Mouse (Mus musculus) lung, embryonic 14.5 days (tissue): Measurements from ENCODE around the gene Dnah6. TPM values are rescaled to one million over a fixed set of nuclear protein-coding genes. Genes with fewer than 3 reads are reported as not detected.

Source experiments
- ATAC-seq: fragments of 200-750 bp; cut with Nextera tagmentation; 2 replicates; pipeline ENCODE4 v1.8.0; 2017; ENCODE audit warnings: mild to moderate bottlenecking, moderate TSS enrichment, moderate library complexity; ENCODE audit not compliant: insufficient read depth
- DNase-seq: peaks from one replicate; pipeline ENCODE4 v3.0.0-alpha.2; 2015
- H3K27ac ChIP-seq: fragments of 300-500 bp; sonication (generic); 2 replicates; pipeline ENCODE4 v1.5.1; 2014; ENCODE audit warnings: low read depth, mild to moderate bottlenecking, moderate library complexity
- H3K27me3 ChIP-seq: fragments of 300-500 bp; sonication (generic); 2 replicates; pipeline ENCODE4 v1.6.1; 2014; ENCODE audit warnings: low read length, control low read depth; ENCODE audit not compliant: insufficient read depth
- H3K36me3 ChIP-seq: fragments of 300-500 bp; sonication (generic); 2 replicates; pipeline ENCODE4 v1.6.1; 2014; ENCODE audit warnings: control low read depth; ENCODE audit not compliant: insufficient read depth
- H3K4me1 ChIP-seq: fragments of 300-500 bp; sonication (generic); 2 replicates; pipeline ENCODE4 v1.6.1; 2014; ENCODE audit warnings: antibody characterized with exemption, control low read depth; ENCODE audit not compliant: insufficient read depth
- H3K4me2 ChIP-seq: fragments of 300-500 bp; sonication (generic); 2 replicates; pipeline ENCODE4 v1.6.1; 2014; ENCODE audit warnings: mild to moderate bottlenecking
- H3K4me3 ChIP-seq: fragments of 300-500 bp; sonication (generic); 2 replicates; pipeline ENCODE4 v1.5.1; 2014; ENCODE audit warnings: low read depth, low read length
- H3K9ac ChIP-seq: fragments of 300-500 bp; sonication (generic); 2 replicates; pipeline ENCODE4 v1.6.1; 2014
- H3K9me3 ChIP-seq: fragments of 300-500 bp; sonication (generic); 2 replicates; pipeline ENCODE4 v1.6.1; 2016; ENCODE audit warnings: low read depth, low read length, control low read depth
- CTCF ChIP-seq: IDR thresholded peaks from 2 replicates; pipeline ENCODE4 v1.5.1; 2016; ENCODE audit warnings: antibody characterized with exemption, low read depth
- WGBS: fragments of 180-500 bp; shearing (Covaris S2); extraction: QIAGEN DNeasy Blood & Tissue Kit; methylation state at CpG from one replicate; pipeline ENCODE4 v1.1.7; 2014; 5-methylcytosine and 5-hydroxymethylcytosine counted together
- polyA plus RNA-seq: library from polyadenylated mRNA; unstranded; fragments of >200 nt; fragmentation: Nextera tagmentation; extraction: Ambion mirVana; gene quantifications from 2 replicates; pipeline ENCODE4 v1.2.1, GENCODE M21; 2014

Gene Dnah6
- polyA plus RNA-seq, 1 experiment from 2014 or later, result 0.14 TPM

DNA sequence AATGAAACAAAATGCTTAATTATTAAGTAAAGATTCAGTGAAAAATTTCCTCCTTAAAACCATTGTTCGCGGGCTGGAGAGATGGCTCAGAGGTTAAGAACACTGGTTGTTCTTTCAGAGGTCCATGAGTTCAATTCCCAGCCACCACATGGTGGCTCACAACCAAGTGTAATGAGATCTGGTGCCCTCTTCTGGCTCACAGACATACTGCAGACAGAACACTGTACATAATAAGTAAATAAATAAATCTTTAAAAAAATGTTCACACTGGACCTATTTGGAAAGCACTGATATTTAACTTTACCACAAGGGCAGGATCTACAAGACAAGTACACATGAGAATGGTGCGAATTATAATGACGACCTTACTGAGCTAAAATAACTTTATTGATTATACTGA is 26.0 kb upstream of the Dnah6 start:
- Histone ChIP-seq H3K36me3 (no peaks in the 10 kb centered on the region), H3K4me1 (peaks cover 4% of the 10 kb centered on the region), H3K27ac (no peak overlapping the region), H3K4me3 (peak overlapping the region; percentile 83), H3K9ac (peak overlapping the region; percentile 89; the same call in 1 of the 2 replicates), H3K9me3 (no peaks in the 10 kb centered on the region), H3K27me3 (no peaks in the 10 kb centered on the region), H3K4me2 (peak overlapping the region; percentile 63)
- 44% methylated on average over 4 of the region's 4 CpGs for WGBS
- peak; percentile 64 for TF ChIP-seq CTCF
- DNase-seq (peak; percentile 70), ATAC-seq (no peak)

DNA sequence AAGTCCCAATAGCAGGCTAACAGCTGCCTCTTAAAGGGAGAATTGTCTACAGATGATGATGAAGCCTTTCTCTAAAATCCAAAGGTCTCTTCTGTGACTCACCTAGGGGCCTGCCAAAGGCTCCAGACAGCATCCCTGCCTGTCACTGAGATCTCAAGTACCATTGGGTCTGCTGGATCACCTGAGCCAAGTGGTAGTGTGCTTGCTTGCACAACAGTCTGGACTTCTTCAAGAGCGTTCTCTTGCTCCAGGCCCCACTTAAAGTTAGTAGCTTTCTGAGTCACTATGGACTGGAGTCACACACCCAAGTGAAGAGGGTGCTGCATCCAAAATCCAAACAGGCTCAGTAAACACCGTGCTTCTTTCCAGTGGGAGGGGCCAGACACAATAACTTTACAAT is 25.4 kb upstream of the Dnah6 start:
- Histone ChIP-seq H3K9ac (no peak overlapping the region), H3K4me2 (no peak overlapping the region), H3K9me3 (no peaks in the 10 kb centered on the region), H3K36me3 (no peaks in the 10 kb centered on the region), H3K27ac (no peak overlapping the region), H3K4me3 (no peak overlapping the region), H3K27me3 (no peaks in the 10 kb centered on the region), H3K4me1 (peaks cover 4% of the 10 kb centered on the region)
- TF ChIP-seq CTCF, result no peak
- ATAC-seq (no peak), DNase-seq (no peak)
- WGBS, result 77% methylated on average over 2 of the region's 2 CpGs

DNA sequence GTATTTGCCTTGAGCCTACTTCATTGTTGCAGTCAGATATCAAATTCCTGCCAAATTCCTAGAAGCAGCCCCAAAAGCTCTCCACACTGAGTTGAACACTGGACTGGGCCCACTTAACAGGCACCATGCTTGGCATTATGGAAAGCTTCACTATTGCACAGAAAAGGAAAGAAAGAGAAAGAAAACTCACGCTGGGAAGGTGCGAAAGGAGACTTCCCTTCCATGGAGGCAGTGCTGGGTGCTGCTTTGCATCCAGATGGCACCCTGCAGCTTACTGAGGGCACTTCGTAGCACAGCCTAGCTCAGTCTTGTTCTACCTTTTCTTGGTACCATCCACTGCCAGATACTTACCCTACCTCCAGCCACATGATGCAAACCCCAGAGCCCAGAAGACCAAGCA is 14.2 kb upstream of the Dnah6 start:
- Histone ChIP-seq H3K27ac (no peak overlapping the region), H3K4me3 (no peak overlapping the region), H3K4me1 (no peaks in the 10 kb centered on the region), H3K27me3 (no peaks in the 10 kb centered on the region), H3K9ac (no peak overlapping the region), H3K9me3 (no peaks in the 10 kb centered on the region), H3K4me2 (no peak overlapping the region), H3K36me3 (no peaks in the 10 kb centered on the region)
- DNase-seq (no peak), ATAC-seq (no peak)
- WGBS, result 71% methylated on average over 3 of the region's 3 CpGs
- TF ChIP-seq CTCF, result no peak

DNA sequence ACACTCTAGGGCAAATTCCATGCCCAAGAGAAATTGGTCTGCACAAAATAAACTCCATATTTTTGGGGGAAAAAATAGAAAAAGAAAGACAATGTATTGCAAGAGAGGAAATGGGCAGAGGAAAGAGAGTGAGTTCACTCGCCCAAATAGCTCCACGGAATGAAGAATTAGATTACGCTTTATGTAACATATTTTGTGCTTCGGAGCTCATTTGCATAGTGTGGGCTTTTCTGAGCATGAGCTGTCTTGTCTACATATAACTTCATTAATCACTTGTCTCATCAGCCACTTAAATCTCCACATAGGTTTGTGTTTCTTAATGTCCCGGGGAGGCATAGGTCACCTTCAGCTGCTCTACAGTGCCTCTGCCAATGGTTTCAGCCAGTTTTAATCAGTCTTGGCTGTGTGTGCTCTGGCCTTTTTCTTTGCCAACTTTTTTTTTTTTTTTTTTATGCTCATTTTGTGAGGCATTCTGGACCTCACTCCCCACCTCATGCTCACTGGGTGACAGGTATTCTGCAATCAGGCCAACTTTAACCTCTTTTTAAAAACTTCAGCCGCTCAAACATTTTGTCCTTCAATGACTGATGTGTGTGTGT is 12.9 kb upstream of the Dnah6 start:
- Histone ChIP-seq H3K36me3 (no peaks in the 10 kb centered on the region), H3K27me3 (no peaks in the 10 kb centered on the region), H3K4me3 (no peak overlapping the region), H3K4me1 (no peaks in the 10 kb centered on the region), H3K4me2 (no peak overlapping the region), H3K9me3 (no peaks in the 10 kb centered on the region), H3K27ac (no peak overlapping the region), H3K9ac (no peak overlapping the region)
- no peak for TF ChIP-seq CTCF
- ATAC-seq, result no peak
- WGBS, result 75% methylated on average over 6 of the region's 6 CpGs
- peak; percentile 13 for DNase-seq

DNA sequence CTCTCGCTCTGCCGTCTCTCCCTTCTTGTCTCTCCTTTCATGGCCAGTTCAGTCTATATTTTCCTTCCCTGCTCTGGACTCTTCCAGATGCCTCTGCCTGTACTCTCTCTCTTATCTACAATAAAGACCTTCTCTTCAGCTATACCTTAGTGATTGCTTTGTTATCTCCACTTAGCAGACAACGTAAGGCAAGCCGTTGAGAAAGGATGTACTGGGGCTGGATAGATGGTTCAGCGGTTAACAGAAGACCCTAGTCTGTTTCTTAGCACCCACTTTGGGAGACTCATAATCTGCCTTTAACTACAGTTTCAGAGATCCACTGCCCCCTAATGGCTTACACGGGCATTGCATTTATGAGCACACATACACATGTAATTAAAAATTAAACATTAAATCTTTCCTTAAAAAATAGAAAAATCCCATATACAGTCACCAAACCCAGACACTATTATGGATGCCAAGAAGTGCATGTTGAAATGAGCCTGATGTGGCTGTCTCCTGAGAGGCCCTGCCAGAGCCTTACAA is 11.8 kb upstream of the Dnah6 start:
- H3K4me1 ChIP-seq, result no peaks in the 10 kb centered on the region
- H3K4me2 ChIP-seq, result no peak overlapping the region
- H3K27me3 ChIP-seq, result no peaks in the 10 kb centered on the region
- no peak overlapping the region for H3K27ac ChIP-seq
- no peak overlapping the region for H3K9ac ChIP-seq
- ATAC-seq (no peak), DNase-seq (peak; percentile 21)
- no peaks in the 10 kb centered on the region for H3K9me3 ChIP-seq
- no peaks in the 10 kb centered on the region for H3K36me3 ChIP-seq
- WGBS, result 87% methylated on average over 6 of the region's 6 CpGs
- no peak overlapping the region for H3K4me3 ChIP-seq
- peak; percentile 34 for TF ChIP-seq CTCF

DNA sequence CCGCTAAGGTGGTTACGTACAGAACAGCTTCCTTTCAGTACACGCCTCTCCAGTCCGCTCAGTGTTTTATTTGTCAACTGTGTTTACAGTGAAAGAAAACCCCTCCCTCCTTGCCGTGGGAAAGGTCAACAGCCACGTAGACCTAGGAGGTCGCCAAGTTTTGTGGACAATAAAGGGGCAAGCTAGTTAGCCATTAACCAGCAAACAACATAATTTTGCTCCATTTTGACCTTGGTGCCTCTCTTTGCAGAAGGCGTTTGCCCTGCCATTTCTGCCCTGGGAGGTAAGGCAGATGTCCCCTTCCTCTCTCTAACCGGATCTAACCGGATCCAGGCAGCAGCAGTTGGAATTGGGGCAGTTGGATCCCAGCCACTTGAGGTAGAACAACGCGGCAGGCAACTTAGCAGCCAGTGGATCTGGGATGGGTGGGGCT is 10.7 kb upstream of the Dnah6 start:
- H3K36me3 ChIP-seq, result no peaks in the 10 kb centered on the region
- ATAC-seq (no peak), DNase-seq (no peak)
- H3K27me3 ChIP-seq, result no peaks in the 10 kb centered on the region
- TF ChIP-seq CTCF, result no peak
- H3K9ac ChIP-seq, result no peak overlapping the region
- no peaks in the 10 kb centered on the region for H3K9me3 ChIP-seq
- no peak overlapping the region for H3K4me2 ChIP-seq
- H3K4me3 ChIP-seq, result no peak overlapping the region
- WGBS, result 66% methylated on average over 12 of the region's 12 CpGs
- no peak overlapping the region for H3K27ac ChIP-seq
- H3K4me1 ChIP-seq, result no peaks in the 10 kb centered on the region

DNA sequence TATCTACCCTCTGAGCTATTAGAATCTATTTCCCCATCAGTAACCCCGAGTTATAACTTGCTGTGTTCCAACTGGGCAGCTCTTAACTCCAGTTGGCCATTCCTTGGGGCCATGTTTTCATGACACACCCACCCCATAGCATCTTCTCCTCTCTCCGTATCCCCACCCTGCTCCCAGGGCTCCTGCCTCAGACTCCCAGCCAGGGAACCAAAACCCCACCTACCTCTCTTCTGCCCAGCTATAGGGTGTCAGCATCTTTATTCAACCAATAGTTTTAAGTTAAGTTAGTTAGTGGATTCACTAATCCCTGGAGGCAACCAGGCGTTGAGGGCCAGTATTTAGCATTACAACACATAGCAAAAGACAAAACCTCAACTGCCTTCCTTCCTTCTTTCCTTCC is 7.4 kb upstream of the Dnah6 start:
- no peak overlapping the region for H3K4me3 ChIP-seq
- no peak overlapping the region for H3K4me2 ChIP-seq
- no peak overlapping the region for H3K9ac ChIP-seq
- no peaks in the 10 kb centered on the region for H3K4me1 ChIP-seq
- WGBS, result 70% methylated on average over 3 of the region's 3 CpGs
- TF ChIP-seq CTCF, result no peak
- H3K27ac ChIP-seq, result no peak overlapping the region
- DNase-seq (no peak), ATAC-seq (no peak)
- H3K27me3 ChIP-seq, result no peaks in the 10 kb centered on the region
- no peaks in the 10 kb centered on the region for H3K9me3 ChIP-seq
- no peaks in the 10 kb centered on the region for H3K36me3 ChIP-seq
